Mouse (Mus musculus): Measurements from ENCODE around the gene H2-DMa.

- TF ChIP-seq CTCF (conservative IDR thresholded peaks at IDR 0.05; ENCODE audit: low read length), result no peak
- TF ChIP-seq POU5F1 (IDR thresholded peaks at IDR 0.05; ENCODE audit: borderline replicate concordance, low read length), result no peak
Observed at GRCm38 (mm10) chr17:34179019-34179418, 59.7 kb downstream of the H2-DMa start.
